Mouse (Mus musculus) lung, embryonic 15.5 days (tissue): ENCODE measurements around the gene Slc22a23. TPM values are rescaled to one million over a fixed set of nuclear protein-coding genes. Genes with fewer than 3 reads are reported as not detected.

Experiments
- ATAC-seq: fragments of 200-750 bp; cut with Nextera tagmentation; 2 replicates; pipeline ENCODE4 v1.8.0; 2017; ENCODE audit warnings: moderate number of reproducible peaks, borderline replicate concordance; ENCODE audit not compliant: low FRiP score, low TSS enrichment; ENCODE audit errors: extremely low read depth
- H3K27ac ChIP-seq: fragments of 300-500 bp; sonication (generic); 2 replicates; pipeline ENCODE4 v1.5.1; 2015; ENCODE audit warnings: moderate library complexity, mild to moderate bottlenecking, inconsistent platforms
- H3K27me3 ChIP-seq: fragments of 300-500 bp; sonication (generic); 2 replicates; pipeline ENCODE4 v1.6.1; 2015; ENCODE audit warnings: inconsistent platforms
- H3K36me3 ChIP-seq: fragments of 300-500 bp; sonication (generic); 2 replicates; pipeline ENCODE4 v1.6.1; 2015; ENCODE audit warnings: inconsistent platforms
- H3K4me1 ChIP-seq: fragments of 300-500 bp; sonication (generic); 2 replicates; pipeline ENCODE4 v1.6.1; 2015; ENCODE audit warnings: inconsistent platforms
- H3K4me2 ChIP-seq: fragments of 300-500 bp; sonication (generic); 2 replicates; pipeline ENCODE4 v1.6.1; 2015; ENCODE audit warnings: inconsistent platforms, mild to moderate bottlenecking, moderate library complexity
- H3K4me3 ChIP-seq: fragments of 300-500 bp; sonication (generic); 2 replicates; pipeline ENCODE4 v1.5.1; 2015; ENCODE audit warnings: mild to moderate bottlenecking, inconsistent platforms
- H3K9ac ChIP-seq: fragments of 300-500 bp; sonication (generic); 2 replicates; pipeline ENCODE4 v1.6.1; 2015; ENCODE audit warnings: inconsistent platforms
- H3K9me3 ChIP-seq: fragments of 300-500 bp; sonication (generic); 2 replicates; pipeline ENCODE4 v1.6.1; 2016; ENCODE audit warnings: inconsistent platforms
- WGBS: fragments of 180-500 bp; shearing (Covaris S2); methylation state at CpG from one replicate; pipeline ENCODE4 v1.1.7; 2015; 5-methylcytosine and 5-hydroxymethylcytosine counted together
- polyA plus RNA-seq: library from polyadenylated mRNA; unstranded; fragments of >200 nt; fragmentation: Nextera tagmentation; extraction: Ambion mirVana; gene quantifications from 2 replicates; pipeline ENCODE4 v1.2.1, GENCODE M21; 2015

The Slc22a23 gene
- polyA plus RNA-seq, 1 experiment from 2014 or later: 4.1 TPM

GRCm38 (mm10) chr13:34163304-34163975, 181.5 kb downstream of the Slc22a23 start:
- no peak; the same call in 1 of the 2 replicates for ATAC-seq
- H3K27ac ChIP-seq: peak overlapping the region; percentile 97

GRCm38 (mm10) chr13:34162491-34163303, 182.3 kb downstream of the Slc22a23 start, which contains the start of gene Psmg4:
Gene Psmg4, plus strand, starts transcription at chr13:34162964.
- Histone ChIP-seq H3K36me3 (peaks cover 9% of the 10 kb centered on the region), H3K27ac (peak within 1 kb of the TSS; percentile 97), H3K4me3 (peak within 1 kb of the TSS; percentile 92), H3K4me2 (peak within 1 kb of the TSS; percentile 82), H3K9ac (peak within 1 kb of the TSS; percentile 79), H3K9me3 (no peaks in the 10 kb centered on the region), H3K4me1 (peaks cover 16% of the 10 kb centered on the region), H3K27me3 (no peaks in the 10 kb centered on the region)
- ATAC-seq: peak; percentile 96
- 2% methylated on average over 44 of the region's 44 CpGs for WGBS

More at GRCm38 (mm10) chr13:34163304-34163975, 181.5 kb downstream of the Slc22a23 start:
- WGBS: 35% methylated on average over 12 of the region's 12 CpGs
- no peaks in the 10 kb centered on the region for H3K9me3 ChIP-seq
- H3K9ac ChIP-seq: peak overlapping the region; percentile 79
- peaks cover 9% of the 10 kb centered on the region for H3K36me3 ChIP-seq
- H3K4me1 ChIP-seq: peaks cover 16% of the 10 kb centered on the region
- H3K27me3 ChIP-seq: no peaks in the 10 kb centered on the region
- H3K4me2 ChIP-seq: peak overlapping the region; percentile 82
- H3K4me3 ChIP-seq: peak overlapping the region; percentile 92

- no peak for ATAC-seq
- 83% methylated on average over 1 of the region's 1 CpGs for whole genome bisulfite sequencing
Observed at GRCm38 (mm10) chr13:34159926-34160325, 185.1 kb downstream of the Slc22a23 start.

GRCm38 (mm10) chr13:34157596-34158157, 187.3 kb downstream of the Slc22a23 start:
- no peak for ATAC-seq
- H3K27ac ChIP-seq: no peak overlapping the region

More at GRCm38 (mm10) chr13:34159926-34160325, 185.1 kb downstream of the Slc22a23 start:
- Histone ChIP-seq H3K9me3 (no peaks in the 10 kb centered on the region), H3K27me3 (no peaks in the 10 kb centered on the region), H3K4me1 (peaks cover 22% of the 10 kb centered on the region), H3K27ac (no peak overlapping the region), H3K9ac (no peak overlapping the region), H3K36me3 (no peaks in the 10 kb centered on the region), H3K4me3 (no peak overlapping the region), H3K4me2 (no peak overlapping the region)

GRCm38 (mm10) chr13:34156840-34157185, 188.2 kb downstream of the Slc22a23 start:
- H3K4me3 ChIP-seq: no peak overlapping the region
- H3K36me3 ChIP-seq: no peaks in the 10 kb centered on the region
- peak overlapping the region; percentile 17; the same call in 1 of the 2 replicates for H3K27ac ChIP-seq
- no peaks in the 10 kb centered on the region for H3K27me3 ChIP-seq
- H3K4me2 ChIP-seq: no peak overlapping the region
- H3K9me3 ChIP-seq: no peaks in the 10 kb centered on the region
- H3K4me1 ChIP-seq: peaks cover 21% of the 10 kb centered on the region
- 57% methylated on average over 2 of the region's 2 CpGs for WGBS
- no peak for ATAC-seq
- H3K9ac ChIP-seq: no peak overlapping the region

More at GRCm38 (mm10) chr13:34157596-34158157, 187.3 kb downstream of the Slc22a23 start:
- 91% methylated on average over 3 of the region's 3 CpGs for WGBS
- H3K9me3 ChIP-seq: no peaks in the 10 kb centered on the region
- H3K4me1 ChIP-seq: peaks cover 30% of the 10 kb centered on the region
- H3K9ac ChIP-seq: no peak overlapping the region
- H3K36me3 ChIP-seq: no peaks in the 10 kb centered on the region
- H3K4me3 ChIP-seq: no peak overlapping the region
- H3K4me2 ChIP-seq: no peak overlapping the region
- no peaks in the 10 kb centered on the region for H3K27me3 ChIP-seq

- Histone ChIP-seq H3K27ac (peak overlapping the region; percentile 17; the same call in 1 of the 2 replicates), H3K4me3 (no peak overlapping the region), H3K36me3 (no peaks in the 10 kb centered on the region), H3K9me3 (no peaks in the 10 kb centered on the region), H3K4me1 (peaks cover 21% of the 10 kb centered on the region), H3K9ac (no peak overlapping the region), H3K4me2 (no peak overlapping the region), H3K27me3 (no peaks in the 10 kb centered on the region)
- 52% methylated on average over 8 of the region's 8 CpGs for WGBS
- peak; percentile 51; the same call in 1 of the 2 replicates for ATAC-seq
Observed at GRCm38 (mm10) chr13:34156133-34156839, 188.7 kb downstream of the Slc22a23 start.

GRCm38 (mm10) chr13:34154931-34155272, 190.1 kb downstream of the Slc22a23 start:
- WGBS: 30% methylated on average over 3 of the region's 3 CpGs
- H3K27ac ChIP-seq: peak overlapping the region; percentile 48; the same call in 1 of the 2 replicates
- H3K27me3 ChIP-seq: no peaks in the 10 kb centered on the region
- ATAC-seq: no peak
- peak overlapping the region; percentile 48 for H3K4me2 ChIP-seq
- no peaks in the 10 kb centered on the region for H3K9me3 ChIP-seq
- H3K4me1 ChIP-seq: peaks cover 29% of the 10 kb centered on the region
- 0 out of 2 replicates have a peak overlapping the region, but pooled peaks have one; percentile 20 for H3K9ac ChIP-seq
- no peaks in the 10 kb centered on the region for H3K36me3 ChIP-seq
- peak overlapping the region; percentile 26 for H3K4me3 ChIP-seq

- peaks cover 35% of the 10 kb centered on the region for H3K4me1 ChIP-seq
- no peaks in the 10 kb centered on the region for H3K36me3 ChIP-seq
- H3K4me2 ChIP-seq: peak overlapping the region; percentile 48
- ATAC-seq: peak; percentile 56; the same call in 1 of the 2 replicates
- H3K9me3 ChIP-seq: no peaks in the 10 kb centered on the region
- no peaks in the 10 kb centered on the region for H3K27me3 ChIP-seq
- peak overlapping the region; percentile 20; the same call in 1 of the 2 replicates for H3K9ac ChIP-seq
- 39% methylated on average over 13 of the region's 13 CpGs for WGBS
- H3K4me3 ChIP-seq: peak overlapping the region; percentile 26
- peak overlapping the region; percentile 48; the same call in 1 of the 2 replicates for H3K27ac ChIP-seq
Observed at GRCm38 (mm10) chr13:34154217-34154930, 190.6 kb downstream of the Slc22a23 start.

GRCm38 (mm10) chr13:34153254-34154011, 191.5 kb downstream of the Slc22a23 start:
- no peak overlapping the region for H3K9ac ChIP-seq
- H3K4me3 ChIP-seq: no peak overlapping the region
- H3K4me2 ChIP-seq: no peak overlapping the region
- H3K27me3 ChIP-seq: no peaks in the 10 kb centered on the region
- H3K36me3 ChIP-seq: no peaks in the 10 kb centered on the region
- no peak for ATAC-seq
- no peak overlapping the region for H3K27ac ChIP-seq
- H3K4me1 ChIP-seq: peaks cover 39% of the 10 kb centered on the region
- no peaks in the 10 kb centered on the region for H3K9me3 ChIP-seq
- 59% methylated on average over 4 of the region's 5 CpGs for WGBS

- Histone ChIP-seq H3K27me3 (no peaks in the 10 kb centered on the region), H3K4me1 (peaks cover 39% of the 10 kb centered on the region), H3K9ac (no peak overlapping the region), H3K4me2 (no peak overlapping the region), H3K9me3 (no peaks in the 10 kb centered on the region), H3K27ac (no peak overlapping the region), H3K36me3 (no peaks in the 10 kb centered on the region), H3K4me3 (no peak overlapping the region)
- 42% methylated on average over 7 of the region's 7 CpGs for WGBS
- no peak for ATAC-seq
Observed at GRCm38 (mm10) chr13:34152695-34153094, 192.3 kb downstream of the Slc22a23 start.
